Mouse (Mus musculus): ENCODE results near the gene Frmpd4. TPM values are rescaled to one million over a fixed set of nuclear protein-coding genes. Genes with fewer than 3 reads are reported as not detected.

Gene Frmpd4
- polyA plus RNA-seq, 1 experiment from 2014 or later = 0.19 TPM

GRCm38 (mm10) chrX:168122806-168123588 lies 454.0 kb downstream of the Frmpd4 start:
- Histone ChIP-seq H3K4me3 (peak overlapping the region; percentile 60), H3K36me3 (no peaks in the 10 kb centered on the region), H3K27me3 (ENCODE audit: low read depth, poor library complexity, severe bottlenecking) (peaks cover 99% of the 10 kb centered on the region), H3K27ac (replicated peaks) (peak overlapping the region; percentile 68), H3K4me1 (0 out of 2 replicates have a peak, but pooled peaks cover 2% of the 10 kb centered on the region), H3K9me3 (replicated peaks) (no peaks in the 10 kb centered on the region)
- 16% methylated on average over 31 of the region's 42 CpGs for WGBS
- DNase-seq (ENCODE audit: low spot score) = peak; percentile 37

GRCm38 (mm10) chrX:168041589-168041988 lies 535.4 kb downstream of the Frmpd4 start:
- no peaks in the 10 kb centered on the region for H3K36me3 ChIP-seq
- no peak overlapping the region for H3K27ac ChIP-seq (replicated peaks)
- no peak overlapping the region for H3K4me3 ChIP-seq
- no peaks in the 10 kb centered on the region for H3K9me3 ChIP-seq (replicated peaks)
- no peak for DNase-seq (ENCODE audit: low spot score)
- H3K4me1 ChIP-seq = no peaks in the 10 kb centered on the region
- H3K27me3 ChIP-seq (ENCODE audit: low read depth, poor library complexity, severe bottlenecking) = peaks cover 86% of the 10 kb centered on the region

DNA sequence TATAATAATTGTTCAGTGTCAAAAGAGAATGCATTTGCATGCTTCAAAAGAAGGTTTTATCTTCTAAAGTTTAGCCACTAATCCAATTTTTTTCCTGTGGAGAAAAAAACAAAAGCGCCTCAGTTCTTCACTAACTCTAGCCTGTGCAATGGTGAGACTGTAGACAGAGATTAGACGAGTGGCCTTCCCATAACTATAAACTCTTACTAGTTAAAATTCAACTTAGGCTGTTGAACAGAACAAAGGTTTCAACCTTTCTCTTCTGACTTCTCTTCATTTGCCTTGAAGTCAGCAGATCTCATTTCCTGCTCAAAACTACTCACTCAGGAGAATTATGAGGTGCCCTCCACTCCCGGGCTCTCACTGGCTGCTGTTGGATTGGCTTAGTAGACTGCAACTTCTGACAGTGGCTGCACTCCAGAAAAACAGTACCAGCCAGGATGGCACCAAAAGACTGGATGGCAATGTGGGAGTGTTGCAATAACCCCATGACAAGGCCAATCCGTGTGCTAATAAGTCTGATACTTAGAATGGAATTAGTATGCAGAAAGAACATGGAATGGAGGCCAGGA lies 556.4 kb downstream of the Frmpd4 start:
- H3K27me3 ChIP-seq (ENCODE audit: low read depth, poor library complexity, severe bottlenecking) = peaks cover 85% of the 10 kb centered on the region
- H3K9me3 ChIP-seq (replicated peaks) = no peaks in the 10 kb centered on the region
- no peak for DNase-seq (ENCODE audit: low spot score)
- no peaks in the 10 kb centered on the region for H3K4me1 ChIP-seq
- H3K36me3 ChIP-seq = no peaks in the 10 kb centered on the region
- 84% methylated on average over 4 of the region's 4 CpGs for WGBS
- H3K4me3 ChIP-seq = no peak overlapping the region
- no peak overlapping the region for H3K27ac ChIP-seq (replicated peaks)

DNA sequence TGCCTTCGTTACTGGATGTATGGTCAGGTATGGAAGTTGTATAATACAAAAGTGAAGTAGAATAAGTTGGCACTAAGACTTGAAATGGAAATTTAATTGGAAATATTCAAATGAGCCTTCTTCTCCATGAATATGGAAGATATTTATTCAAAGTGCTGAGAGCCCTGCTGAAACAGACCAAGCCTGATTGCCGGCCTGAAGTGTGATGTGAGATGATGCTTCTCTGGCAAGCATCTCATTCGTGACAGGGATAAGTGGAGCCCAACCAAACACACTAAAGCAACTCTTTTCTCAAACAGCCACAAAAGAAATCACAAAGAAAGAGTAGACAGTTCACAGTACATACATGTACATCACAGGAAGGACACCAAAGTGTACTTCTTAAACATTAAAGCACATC lies 559.2 kb downstream of the Frmpd4 start:
- Histone ChIP-seq H3K4me3 (no peak overlapping the region), H3K9me3 (replicated peaks) (no peaks in the 10 kb centered on the region), H3K36me3 (no peaks in the 10 kb centered on the region), H3K27me3 (ENCODE audit: low read depth, poor library complexity, severe bottlenecking) (peaks cover 89% of the 10 kb centered on the region), H3K4me1 (no peaks in the 10 kb centered on the region), H3K27ac (replicated peaks) (no peak overlapping the region)
- 81% methylated on average over 3 of the region's 3 CpGs for WGBS
- no peak for DNase-seq (ENCODE audit: low spot score)

GRCm38 (mm10) chrX:167984835-167985234 lies 592.2 kb downstream of the Frmpd4 start:
- peaks cover 89% of the 10 kb centered on the region for H3K27me3 ChIP-seq (ENCODE audit: low read depth, poor library complexity, severe bottlenecking)
- no peaks in the 10 kb centered on the region for H3K4me1 ChIP-seq
- no peak for DNase-seq (ENCODE audit: low spot score)
- H3K27ac ChIP-seq (replicated peaks) = no peak overlapping the region
- H3K9me3 ChIP-seq (replicated peaks) = no peaks in the 10 kb centered on the region
- H3K4me3 ChIP-seq = no peak overlapping the region
- no peaks in the 10 kb centered on the region for H3K36me3 ChIP-seq

DNA sequence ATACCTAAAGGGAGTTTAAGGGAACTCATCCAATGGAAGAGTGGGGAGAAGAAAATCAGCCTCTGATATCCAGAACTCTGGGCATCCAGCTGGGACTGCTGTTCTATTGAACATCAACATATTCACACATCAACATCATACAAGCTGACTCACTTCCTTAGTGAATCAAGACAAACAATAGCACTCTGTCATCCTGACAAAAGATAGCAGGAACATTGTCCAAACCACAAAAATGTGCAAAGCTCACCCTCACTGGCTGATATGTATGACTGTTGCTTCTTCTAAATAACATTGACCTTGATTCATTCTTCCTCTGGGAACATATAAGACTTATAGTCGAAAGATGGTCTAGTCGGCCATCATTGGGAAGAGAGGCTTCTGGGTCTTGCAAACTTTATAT lies 625.8 kb downstream of the Frmpd4 start:
- H3K4me3 ChIP-seq = no peak overlapping the region
- H3K27ac ChIP-seq (replicated peaks) = no peak overlapping the region
- no peaks in the 10 kb centered on the region for H3K36me3 ChIP-seq
- 87% methylated on average over 2 of the region's 2 CpGs for WGBS
- H3K27me3 ChIP-seq (ENCODE audit: low read depth, poor library complexity, severe bottlenecking) = peaks cover 95% of the 10 kb centered on the region
- no peak for DNase-seq (ENCODE audit: low spot score)
- H3K4me1 ChIP-seq = no peaks in the 10 kb centered on the region
- no peaks in the 10 kb centered on the region for H3K9me3 ChIP-seq (replicated peaks)

DNA sequence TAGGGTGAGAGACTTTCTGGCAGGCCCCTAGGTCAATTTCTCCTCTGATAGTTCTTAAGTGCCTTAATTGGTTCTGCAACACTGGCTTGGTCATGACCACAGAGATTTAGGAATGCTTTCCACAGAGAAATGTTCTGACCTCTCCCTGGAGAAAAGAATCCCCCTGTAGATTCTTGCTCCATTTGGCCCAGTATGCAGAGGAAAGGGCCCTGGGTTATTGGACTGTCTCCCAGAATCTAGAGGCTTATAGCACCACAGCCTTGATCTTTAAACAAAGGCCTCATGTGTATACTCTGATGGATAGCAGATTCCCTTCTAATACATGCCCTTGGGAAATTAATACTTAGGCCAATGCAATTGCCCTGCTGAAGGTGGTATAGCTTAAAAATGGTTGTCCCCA lies 667.5 kb downstream of the Frmpd4 start:
- DNase-seq (ENCODE audit: low spot score) = no peak
- peaks cover 82% of the 10 kb centered on the region for H3K27me3 ChIP-seq (ENCODE audit: low read depth, poor library complexity, severe bottlenecking)

GRCm38 (mm10) chrX:167901046-167901445 lies 676.0 kb downstream of the Frmpd4 start:
- no peaks in the 10 kb centered on the region for H3K4me1 ChIP-seq
- H3K27me3 ChIP-seq (ENCODE audit: low read depth, poor library complexity, severe bottlenecking) = peaks cover 92% of the 10 kb centered on the region
- 79% methylated on average over 3 of the region's 3 CpGs for WGBS
- no peak overlapping the region for H3K27ac ChIP-seq (replicated peaks)
- no peaks in the 10 kb centered on the region for H3K36me3 ChIP-seq
- no peak overlapping the region for H3K4me3 ChIP-seq
- H3K9me3 ChIP-seq (replicated peaks) = no peaks in the 10 kb centered on the region
- no peak for DNase-seq (ENCODE audit: low spot score)

More for the DNA sequence above, 667.5 kb downstream of the Frmpd4 start:
- Histone ChIP-seq H3K4me3 (no peak overlapping the region), H3K9me3 (replicated peaks) (no peaks in the 10 kb centered on the region), H3K4me1 (no peaks in the 10 kb centered on the region), H3K36me3 (no peaks in the 10 kb centered on the region), H3K27ac (replicated peaks) (no peak overlapping the region)

DNA sequence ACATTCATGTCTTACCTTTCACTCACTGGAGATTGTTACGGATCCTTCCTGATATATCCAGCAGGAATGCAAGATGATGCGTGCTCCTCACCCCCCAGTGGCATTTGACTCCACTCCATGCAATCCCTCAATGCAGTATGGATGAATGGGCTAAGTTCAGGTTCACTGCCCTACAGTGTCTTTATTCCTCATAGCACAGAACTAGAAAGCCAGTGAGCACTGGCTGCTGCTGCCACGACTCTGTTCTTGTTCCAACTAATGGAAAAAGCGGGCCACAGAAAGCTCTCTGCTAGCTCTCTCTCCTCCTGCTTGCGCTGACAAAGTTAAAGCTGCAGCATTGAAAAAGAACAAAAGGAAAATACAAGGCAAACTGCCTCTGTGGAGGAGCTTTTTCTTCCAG lies 722.2 kb downstream of the Frmpd4 start:
- 63% methylated on average over 5 of the region's 5 CpGs for WGBS
- no peak for DNase-seq (ENCODE audit: low spot score)
- no peak overlapping the region for H3K4me3 ChIP-seq
- H3K4me1 ChIP-seq = 0 out of 2 replicates have a peak, but pooled peaks cover 3% of the 10 kb centered on the region
- H3K36me3 ChIP-seq = no peaks in the 10 kb centered on the region
- H3K9me3 ChIP-seq (replicated peaks) = no peaks in the 10 kb centered on the region
- H3K27ac ChIP-seq (replicated peaks) = no peak overlapping the region
- H3K27me3 ChIP-seq (ENCODE audit: low read depth, poor library complexity, severe bottlenecking) = peaks cover 96% of the 10 kb centered on the region

- H3K4me1 ChIP-seq = no peaks in the 10 kb centered on the region
- H3K4me3 ChIP-seq = no peak overlapping the region
- peaks cover 96% of the 10 kb centered on the region for H3K27me3 ChIP-seq (ENCODE audit: low read depth, poor library complexity, severe bottlenecking)
- no peaks in the 10 kb centered on the region for H3K36me3 ChIP-seq
- no peak for DNase-seq (ENCODE audit: low spot score)
- 64% methylated on average over 2 of the region's 2 CpGs for WGBS
- no peak overlapping the region for H3K27ac ChIP-seq (replicated peaks)
- no peaks in the 10 kb centered on the region for H3K9me3 ChIP-seq (replicated peaks)
Measured at GRCm38 (mm10) chrX:167832543-167832942, 744.5 kb downstream of the Frmpd4 start.

- no peaks in the 10 kb centered on the region for H3K36me3 ChIP-seq
- no peaks in the 10 kb centered on the region for H3K4me1 ChIP-seq
- H3K4me3 ChIP-seq = no peak overlapping the region
- peaks cover 97% of the 10 kb centered on the region for H3K27me3 ChIP-seq (ENCODE audit: low read depth, poor library complexity, severe bottlenecking)
- no peak for DNase-seq (ENCODE audit: low spot score)
- no peak overlapping the region for H3K27ac ChIP-seq (replicated peaks)
- no peaks in the 10 kb centered on the region for H3K9me3 ChIP-seq (replicated peaks)
Measured at GRCm38 (mm10) chrX:167828456-167828855, 748.6 kb downstream of the Frmpd4 start.

GRCm38 (mm10) chrX:167817363-167817762 lies 759.7 kb downstream of the Frmpd4 start:
- Histone ChIP-seq H3K4me3 (no peak overlapping the region), H3K9me3 (replicated peaks) (no peaks in the 10 kb centered on the region), H3K27ac (replicated peaks) (no peak overlapping the region), H3K36me3 (no peaks in the 10 kb centered on the region), H3K4me1 (no peaks in the 10 kb centered on the region), H3K27me3 (ENCODE audit: low read depth, poor library complexity, severe bottlenecking) (peaks cover 83% of the 10 kb centered on the region)
- 43% methylated on average over 4 of the region's 4 CpGs for WGBS
- DNase-seq (ENCODE audit: low spot score) = peak; percentile 17

DNA sequence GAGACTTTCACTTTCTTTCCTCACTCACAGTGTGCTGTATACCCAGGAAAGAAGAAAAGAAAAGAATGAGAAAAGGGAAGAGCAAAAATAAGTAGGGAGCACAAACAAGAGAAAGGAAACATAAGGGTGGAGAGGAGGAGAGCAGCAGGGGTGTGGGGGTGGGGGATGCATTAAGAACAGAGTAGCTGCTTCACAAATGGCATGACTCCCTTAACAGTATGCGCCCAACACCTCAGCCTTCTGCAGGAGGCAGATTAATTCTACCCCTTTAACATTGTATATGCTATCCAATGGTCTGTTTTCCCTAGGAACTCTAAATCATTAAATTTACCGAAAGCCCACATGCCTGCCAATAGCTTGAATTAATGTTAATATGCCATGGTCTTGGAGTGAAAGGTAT lies 766.9 kb downstream of the Frmpd4 start:
- Histone ChIP-seq H3K27me3 (ENCODE audit: low read depth, poor library complexity, severe bottlenecking) (peaks cover 93% of the 10 kb centered on the region), H3K4me1 (no peaks in the 10 kb centered on the region), H3K4me3 (no peak overlapping the region), H3K36me3 (no peaks in the 10 kb centered on the region), H3K27ac (replicated peaks) (no peak overlapping the region), H3K9me3 (replicated peaks) (no peaks in the 10 kb centered on the region)
- whole genome bisulfite sequencing = 74% methylated on average over 2 of the region's 2 CpGs
- DNase-seq (ENCODE audit: low spot score) = no peak
